Mouse (Mus musculus) limb, embryonic 11.5 days (tissue): ENCODE data around the gene Armc9. TPM values are rescaled to one million over a fixed set of nuclear protein-coding genes. Genes with fewer than 3 reads are reported as not detected.

Experiments
- ATAC-seq: fragments of 200-750 bp; cut with Nextera tagmentation; 2 replicates; pipeline ENCODE4 v1.8.0; 2017; ENCODE audit warnings: low read depth; ENCODE audit not compliant: insufficient number of reproducible peaks, low FRiP score, low TSS enrichment
- DNase-seq: peaks from one replicate; pipeline ENCODE4 v3.0.0-alpha.2; 2015; ENCODE audit warnings: low spot score
- H3K27ac ChIP-seq: fragments of 300-500 bp; sonication (generic); replicated peaks from 2 replicates; pipeline ENCODE4 v1.5.1; 2014; ENCODE audit warnings: low read depth, mild to moderate bottlenecking, low read length
- H3K27me3 ChIP-seq: fragments of 300-500 bp; sonication (generic); 2 replicates; pipeline ENCODE4 v1.6.1; 2014; ENCODE audit warnings: mild to moderate bottlenecking, low read length, mixed read lengths; ENCODE audit not compliant: control insufficient read depth, insufficient read depth
- H3K36me3 ChIP-seq: fragments of 300-500 bp; sonication (generic); 2 replicates; pipeline ENCODE4 v1.6.1; 2014; ENCODE audit warnings: mild to moderate bottlenecking, low read length, moderate library complexity, mixed read lengths; ENCODE audit not compliant: control insufficient read depth, insufficient read depth
- H3K4me1 ChIP-seq: fragments of 300-500 bp; sonication (generic); 2 replicates; pipeline ENCODE4 v1.6.1; 2014; ENCODE audit warnings: low read length, mixed read lengths; ENCODE audit not compliant: control insufficient read depth, insufficient read depth
- H3K4me2 ChIP-seq: fragments of 300-500 bp; sonication (generic); 2 replicates; pipeline ENCODE4 v1.6.1; 2014; ENCODE audit warnings: low read depth, mild to moderate bottlenecking, moderate library complexity; ENCODE audit not compliant: severe bottlenecking
- H3K4me3 ChIP-seq: fragments of 300-500 bp; sonication (generic); 2 replicates; pipeline ENCODE4 v1.5.1; 2014; ENCODE audit warnings: low read depth, low read length
- H3K9ac ChIP-seq: fragments of 300-500 bp; sonication (generic); 2 replicates; pipeline ENCODE4 v1.6.1; 2014; ENCODE audit warnings: mild to moderate bottlenecking, low read length
- H3K9me3 ChIP-seq: fragments of 300-500 bp; sonication (generic); 2 replicates; pipeline ENCODE4 v1.6.1; 2016; ENCODE audit warnings: low read length; ENCODE audit not compliant: control insufficient read depth
- WGBS: fragments of 180-500 bp; shearing (Covaris S2); extraction: QIAGEN DNeasy Blood & Tissue Kit; methylation state at CpG from one replicate; pipeline ENCODE4 v1.1.7; 2014; 5-methylcytosine and 5-hydroxymethylcytosine counted together
- polyA plus RNA-seq: library from polyadenylated mRNA; unstranded; fragments of >200 nt; fragmentation: Nextera tagmentation; extraction: Ambion mirVana; gene quantifications from 2 replicates; pipeline ENCODE4 v1.2.1, GENCODE M21; 2014

The Armc9 gene
- polyA plus RNA-seq, 1 experiment from 2014 or later: 29.8 TPM

- DNase-seq (no peak), ATAC-seq (no peak)
- 82% methylated on average over 7 of the region's 7 CpGs for WGBS
- no peak overlapping the region for H3K27ac ChIP-seq
- no peaks in the 10 kb centered on the region for H3K36me3 ChIP-seq
- H3K4me2 ChIP-seq: no peak overlapping the region
- H3K9me3 ChIP-seq: no peaks in the 10 kb centered on the region
- no peaks in the 10 kb centered on the region for H3K4me1 ChIP-seq
- no peak overlapping the region for H3K9ac ChIP-seq
- H3K4me3 ChIP-seq: no peak overlapping the region
- H3K27me3 ChIP-seq: no peaks in the 10 kb centered on the region
These were observed 103.7 kb downstream of the Armc9 start for GRCm38 (mm10) chr1:86258171-86258824.

- H3K27me3 ChIP-seq: no peaks in the 10 kb centered on the region
- H3K9me3 ChIP-seq: no peaks in the 10 kb centered on the region
- H3K4me3 ChIP-seq: no peak overlapping the region
- ATAC-seq (no peak), DNase-seq (no peak)
- 75% methylated on average over 7 of the region's 7 CpGs for WGBS
- no peaks in the 10 kb centered on the region for H3K36me3 ChIP-seq
- H3K4me1 ChIP-seq: no peaks in the 10 kb centered on the region
- H3K4me2 ChIP-seq: no peak overlapping the region
- no peak overlapping the region for H3K27ac ChIP-seq
- no peak overlapping the region for H3K9ac ChIP-seq
These were observed 109.2 kb downstream of the Armc9 start for GRCm38 (mm10) chr1:86263564-86264339.

GRCm38 (mm10) chr1:86265060-86265459, 110.5 kb downstream of the Armc9 start:
- no peaks in the 10 kb centered on the region for H3K36me3 ChIP-seq
- no peak for ATAC-seq
- 60% methylated on average over 3 of the region's 3 CpGs for WGBS

GRCm38 (mm10) chr1:86268492-86269189, 114.1 kb downstream of the Armc9 start:
- H3K4me3 ChIP-seq: no peak overlapping the region
- H3K36me3 ChIP-seq: no peaks in the 10 kb centered on the region
- no peak overlapping the region for H3K27ac ChIP-seq
- WGBS: 91% methylated on average over 9 of the region's 9 CpGs
- no peaks in the 10 kb centered on the region for H3K9me3 ChIP-seq
- no peaks in the 10 kb centered on the region for H3K27me3 ChIP-seq
- no peaks in the 10 kb centered on the region for H3K4me1 ChIP-seq
- ATAC-seq (no peak), DNase-seq (no peak)
- no peak overlapping the region for H3K4me2 ChIP-seq
- H3K9ac ChIP-seq: no peak overlapping the region

More at GRCm38 (mm10) chr1:86265060-86265459, 110.5 kb downstream of the Armc9 start:
- Histone ChIP-seq H3K9me3 (no peaks in the 10 kb centered on the region), H3K27me3 (no peaks in the 10 kb centered on the region), H3K9ac (no peak overlapping the region), H3K27ac (no peak overlapping the region), H3K4me1 (no peaks in the 10 kb centered on the region), H3K4me2 (no peak overlapping the region), H3K4me3 (no peak overlapping the region)
- DNase-seq: no peak

GRCm38 (mm10) chr1:86269190-86269508, 114.6 kb downstream of the Armc9 start:
- no peaks in the 10 kb centered on the region for H3K9me3 ChIP-seq
- H3K27ac ChIP-seq: no peak overlapping the region
- no peak overlapping the region for H3K4me2 ChIP-seq
- H3K9ac ChIP-seq: no peak overlapping the region
- H3K27me3 ChIP-seq: no peaks in the 10 kb centered on the region
- H3K4me1 ChIP-seq: no peaks in the 10 kb centered on the region
- WGBS: 70% methylated on average over 4 of the region's 4 CpGs
- DNase-seq (no peak), ATAC-seq (no peak)
- H3K4me3 ChIP-seq: no peak overlapping the region
- H3K36me3 ChIP-seq: no peaks in the 10 kb centered on the region

GRCm38 (mm10) chr1:86271707-86272106, 117.1 kb downstream of the Armc9 start:
- no peak overlapping the region for H3K27ac ChIP-seq
- no peak overlapping the region for H3K9ac ChIP-seq
- ATAC-seq (no peak), DNase-seq (no peak)
- H3K27me3 ChIP-seq: no peaks in the 10 kb centered on the region
- H3K9me3 ChIP-seq: no peaks in the 10 kb centered on the region
- WGBS: 82% methylated on average over 6 of the region's 6 CpGs
- H3K4me1 ChIP-seq: no peaks in the 10 kb centered on the region
- no peak overlapping the region for H3K4me2 ChIP-seq
- no peak overlapping the region for H3K4me3 ChIP-seq
- H3K36me3 ChIP-seq: no peaks in the 10 kb centered on the region

- Histone ChIP-seq H3K4me1 (no peaks in the 10 kb centered on the region), H3K27me3 (no peaks in the 10 kb centered on the region), H3K4me3 (no peak overlapping the region), H3K9ac (no peak overlapping the region), H3K4me2 (no peak overlapping the region), H3K9me3 (no peaks in the 10 kb centered on the region), H3K27ac (no peak overlapping the region), H3K36me3 (no peaks in the 10 kb centered on the region)
- ATAC-seq (0 out of 2 replicates have a peak, but pooled peaks have one; percentile 17), DNase-seq (no peak)
- WGBS: 81% methylated on average over 5 of the region's 5 CpGs
These were observed 122.5 kb downstream of the Armc9 start for GRCm38 (mm10) chr1:86277055-86277454.

- Histone ChIP-seq H3K4me1 (no peaks in the 10 kb centered on the region), H3K9ac (no peak overlapping the region), H3K4me2 (no peak overlapping the region), H3K9me3 (no peaks in the 10 kb centered on the region), H3K27me3 (no peaks in the 10 kb centered on the region), H3K27ac (no peak overlapping the region), H3K4me3 (no peak overlapping the region), H3K36me3 (no peaks in the 10 kb centered on the region)
- ATAC-seq (no peak), DNase-seq (no peak)
- WGBS: 88% methylated on average over 11 of the region's 11 CpGs
These were observed 127.4 kb downstream of the Armc9 start for GRCm38 (mm10) chr1:86281781-86282536.
